Mouse (Mus musculus) limb, embryonic 13.5 days (tissue): ENCODE results near the gene Bcl2l2. TPM values are rescaled to one million over a fixed set of nuclear protein-coding genes. Genes with fewer than 3 reads are reported as not detected.

ENCODE experiments used
- ATAC-seq: fragments of 200-750 bp; cut with Nextera tagmentation; 2 replicates; pipeline ENCODE4 v1.8.0; 2017; ENCODE audit warnings: low read depth, moderate number of reproducible peaks, moderate TSS enrichment; ENCODE audit not compliant: low FRiP score
- H3K27ac ChIP-seq: fragments of 300-500 bp; sonication (generic); 2 replicates; pipeline ENCODE4 v1.5.1; 2015; ENCODE audit warnings: inconsistent platforms, mild to moderate bottlenecking, moderate library complexity
- H3K27me3 ChIP-seq: fragments of 300-500 bp; sonication (generic); 2 replicates; pipeline ENCODE4 v1.6.1; 2015; ENCODE audit warnings: mild to moderate bottlenecking, inconsistent platforms
- H3K36me3 ChIP-seq: fragments of 300-500 bp; sonication (generic); 2 replicates; pipeline ENCODE4 v1.6.1; 2015; ENCODE audit warnings: inconsistent platforms, mild to moderate bottlenecking, moderate library complexity
- H3K4me1 ChIP-seq: fragments of 300-500 bp; sonication (generic); 2 replicates; pipeline ENCODE4 v1.6.1; 2015; ENCODE audit warnings: inconsistent platforms
- H3K4me2 ChIP-seq: fragments of 300-500 bp; sonication (generic); replicated peaks from 2 replicates; pipeline ENCODE4 v1.6.1; 2015; ENCODE audit warnings: inconsistent platforms, mild to moderate bottlenecking, moderate library complexity
- H3K4me3 ChIP-seq: fragments of 300-500 bp; sonication (generic); 2 replicates; pipeline ENCODE4 v1.5.1; 2015; ENCODE audit warnings: moderate library complexity, mild to moderate bottlenecking, inconsistent platforms
- H3K9ac ChIP-seq: fragments of 300-500 bp; sonication (generic); 2 replicates; pipeline ENCODE4 v1.6.1; 2015; ENCODE audit warnings: mild to moderate bottlenecking, inconsistent platforms
- H3K9me3 ChIP-seq: fragments of 300-500 bp; sonication (generic); 2 replicates; pipeline ENCODE4 v1.6.1; 2016; ENCODE audit warnings: inconsistent platforms
- WGBS: fragments of 180-500 bp; shearing (Covaris S2); methylation state at CpG from one replicate; pipeline ENCODE4 v1.1.7; 2015; 5-methylcytosine and 5-hydroxymethylcytosine counted together
- polyA plus RNA-seq: library from polyadenylated mRNA; unstranded; fragments of >200 nt; fragmentation: Nextera tagmentation; extraction: Ambion mirVana; gene quantifications from 2 replicates; pipeline ENCODE4 v1.2.1, GENCODE M21; 2015

The Bcl2l2 gene
- polyA plus RNA-seq, 1 experiment from 2014 or later: 4.0 TPM

- Histone ChIP-seq H3K4me3 (peak within 1 kb of the TSS; percentile 67), H3K4me1 (peaks cover 47% of the 10 kb centered on the region), H3K9me3 (peaks cover 22% of the 10 kb centered on the region), H3K4me2 (peak within 1 kb of the TSS; percentile 88), H3K27me3 (no peaks in the 10 kb centered on the region), H3K36me3 (peaks cover 21% of the 10 kb centered on the region), H3K27ac (peak within 1 kb of the TSS; percentile 100), H3K9ac (peak within 1 kb of the TSS; percentile 97)
- WGBS: under 1% methylated on average over 57 of the region's 57 CpGs
- peak; percentile 57 for ATAC-seq
Measured at GRCm38 (mm10) chr14:54925349-54926342, 42.5 kb downstream of the Bcl2l2 start, which contains the start of gene Efs. TSS of gene Efs (minus strand) at chr14:54926126.

GRCm38 (mm10) chr14:54926401-54927158 is 43.4 kb downstream of the Bcl2l2 start:
- H3K36me3 ChIP-seq: peaks cover 12% of the 10 kb centered on the region
- H3K4me2 ChIP-seq: peak overlapping the region; percentile 88
- 0% methylated on average over 55 of the region's 58 CpGs for WGBS
- peaks cover 13% of the 10 kb centered on the region for H3K9me3 ChIP-seq
- H3K27me3 ChIP-seq: no peaks in the 10 kb centered on the region
- H3K4me3 ChIP-seq: peak overlapping the region; percentile 67
- peak; percentile 85 for ATAC-seq
- H3K27ac ChIP-seq: peak overlapping the region; percentile 100
- H3K4me1 ChIP-seq: peaks cover 48% of the 10 kb centered on the region
- peak overlapping the region; percentile 97 for H3K9ac ChIP-seq

- H3K4me2 ChIP-seq: peak overlapping the region; percentile 88
- H3K9me3 ChIP-seq: 0 out of 2 replicates have a peak, but pooled peaks cover 6% of the 10 kb centered on the region
- WGBS: 8% methylated on average over 7 of the region's 7 CpGs
- H3K9ac ChIP-seq: peak overlapping the region; percentile 97
- no peaks in the 10 kb centered on the region for H3K27me3 ChIP-seq
- peaks cover 48% of the 10 kb centered on the region for H3K4me1 ChIP-seq
- H3K36me3 ChIP-seq: peaks cover 4% of the 10 kb centered on the region
- ATAC-seq: no peak
- peak overlapping the region; percentile 67 for H3K4me3 ChIP-seq
- H3K27ac ChIP-seq: peak overlapping the region; percentile 100
Measured at GRCm38 (mm10) chr14:54927296-54927695, 44.1 kb downstream of the Bcl2l2 start.

GRCm38 (mm10) chr14:54929801-54930200 is 46.6 kb downstream of the Bcl2l2 start:
- no peaks in the 10 kb centered on the region for H3K9me3 ChIP-seq
- H3K4me1 ChIP-seq: peaks cover 44% of the 10 kb centered on the region
- H3K4me3 ChIP-seq: no peak overlapping the region
- no peaks in the 10 kb centered on the region for H3K36me3 ChIP-seq
- H3K27ac ChIP-seq: no peak overlapping the region
- H3K9ac ChIP-seq: no peak overlapping the region
- H3K4me2 ChIP-seq: no peak overlapping the region
- WGBS: 68% methylated on average over 5 of the region's 5 CpGs
- no peaks in the 10 kb centered on the region for H3K27me3 ChIP-seq
- ATAC-seq: no peak

- Histone ChIP-seq H3K4me2 (no peak overlapping the region), H3K9ac (no peak overlapping the region), H3K9me3 (no peaks in the 10 kb centered on the region), H3K27ac (no peak overlapping the region), H3K27me3 (no peaks in the 10 kb centered on the region), H3K36me3 (no peaks in the 10 kb centered on the region), H3K4me3 (no peak overlapping the region), H3K4me1 (peaks cover 38% of the 10 kb centered on the region)
- WGBS: 39% methylated on average over 2 of the region's 2 CpGs
- no peak for ATAC-seq
Measured at GRCm38 (mm10) chr14:54930431-54930830, 47.3 kb downstream of the Bcl2l2 start.

- Histone ChIP-seq H3K9me3 (no peaks in the 10 kb centered on the region), H3K9ac (0 out of 2 replicates have a peak within 1 kb of the TSS, but pooled peaks have one; percentile 21), H3K4me1 (peaks cover 42% of the 10 kb centered on the region), H3K36me3 (no peaks in the 10 kb centered on the region), H3K4me2 (peak within 1 kb of the TSS; percentile 41), H3K4me3 (no peak within 1 kb of the TSS), H3K27me3 (no peaks in the 10 kb centered on the region), H3K27ac (no peak within 1 kb of the TSS)
- 18% methylated on average over 6 of the region's 6 CpGs for WGBS
- peak; percentile 51 for ATAC-seq
Measured at GRCm38 (mm10) chr14:54932645-54933150, 49.5 kb downstream of the Bcl2l2 start, which contains the start of gene Il25. TSS of gene Il25 (plus strand) at chr14:54932695.

GRCm38 (mm10) chr14:54935904-54936830 is 53.0 kb downstream of the Bcl2l2 start, which contains the start of gene Cmtm5:
TSS of gene Cmtm5 (plus strand) at chr14:54936261.
- Histone ChIP-seq H3K27me3 (no peaks in the 10 kb centered on the region), H3K9me3 (no peaks in the 10 kb centered on the region), H3K9ac (peak within 1 kb of the TSS; percentile 53), H3K4me1 (peaks cover 35% of the 10 kb centered on the region), H3K27ac (peak within 1 kb of the TSS; percentile 92), H3K4me3 (peak within 1 kb of the TSS; percentile 23), H3K4me2 (peak within 1 kb of the TSS; percentile 48), H3K36me3 (no peaks in the 10 kb centered on the region)
- WGBS: 29% methylated on average over 8 of the region's 8 CpGs
- peak; percentile 57 for ATAC-seq

GRCm38 (mm10) chr14:54936831-54937160 is 53.6 kb downstream of the Bcl2l2 start:
- ATAC-seq: no peak
- peak overlapping the region; percentile 23 for H3K4me3 ChIP-seq
- H3K9ac ChIP-seq: peak overlapping the region; percentile 53
- H3K4me2 ChIP-seq: peak overlapping the region; percentile 48
- no peaks in the 10 kb centered on the region for H3K27me3 ChIP-seq
- H3K27ac ChIP-seq: peak overlapping the region; percentile 92
- H3K36me3 ChIP-seq: no peaks in the 10 kb centered on the region
- WGBS: 41% methylated on average over 6 of the region's 6 CpGs
- H3K4me1 ChIP-seq: peaks cover 35% of the 10 kb centered on the region
- no peaks in the 10 kb centered on the region for H3K9me3 ChIP-seq

GRCm38 (mm10) chr14:54937361-54938182 is 54.4 kb downstream of the Bcl2l2 start:
- Histone ChIP-seq H3K4me3 (no peak overlapping the region), H3K27me3 (no peaks in the 10 kb centered on the region; the same call in 1 of the 2 replicates), H3K27ac (no peak overlapping the region; the same call in 1 of the 2 replicates), H3K36me3 (no peaks in the 10 kb centered on the region), H3K4me1 (peaks cover 34% of the 10 kb centered on the region), H3K4me2 (peak overlapping the region; percentile 41), H3K9ac (no peak overlapping the region), H3K9me3 (no peaks in the 10 kb centered on the region)
- 85% methylated on average over 16 of the region's 16 CpGs for WGBS
- ATAC-seq: no peak
